Mouse (Mus musculus) liver, embryonic 12.5 days (tissue): Measurements from ENCODE around the gene Asna1. TPM values are rescaled to one million over a fixed set of nuclear protein-coding genes. Genes with fewer than 3 reads are reported as not detected.

ENCODE experiments used
- ATAC-seq: fragments of 200-750 bp; cut with Nextera tagmentation; 2 replicates; pipeline ENCODE4 v1.8.0; 2017; ENCODE audit warnings: moderate number of reproducible peaks, mild to moderate bottlenecking, moderate library complexity
- H3K27ac ChIP-seq: fragments of 300-500 bp; sonication (generic); 2 replicates; pipeline ENCODE4 v1.5.1; 2016; ENCODE audit warnings: mild to moderate bottlenecking
- H3K27me3 ChIP-seq: fragments of 300-500 bp; sonication (generic); replicated peaks from 2 replicates; pipeline ENCODE4 v1.6.1; 2016; ENCODE audit warnings: mild to moderate bottlenecking, moderate library complexity
- H3K36me3 ChIP-seq: fragments of 300-500 bp; sonication (generic); 2 replicates; pipeline ENCODE4 v1.6.1; 2016; ENCODE audit warnings: mild to moderate bottlenecking, moderate library complexity
- H3K4me1 ChIP-seq: fragments of 300-500 bp; sonication (generic); 2 replicates; pipeline ENCODE4 v1.6.1; 2016
- H3K4me2 ChIP-seq: fragments of 300-500 bp; sonication (generic); 2 replicates; pipeline ENCODE4 v1.6.1; 2016; ENCODE audit warnings: mild to moderate bottlenecking, moderate library complexity
- H3K4me3 ChIP-seq: fragments of 300-500 bp; sonication (generic); 2 replicates; pipeline ENCODE4 v1.5.1; 2016; ENCODE audit warnings: mild to moderate bottlenecking, moderate library complexity
- H3K9ac ChIP-seq: fragments of 300-500 bp; sonication (generic); 2 replicates; pipeline ENCODE4 v1.6.1; 2016; ENCODE audit warnings: mild to moderate bottlenecking, moderate library complexity
- H3K9me3 ChIP-seq: fragments of 300-500 bp; sonication (generic); replicated peaks from 2 replicates; pipeline ENCODE4 v1.6.1; 2016; ENCODE audit warnings: mild to moderate bottlenecking, moderate library complexity
- WGBS: fragments of 180-500 bp; shearing (Covaris S2); methylation state at CpG from one replicate; pipeline ENCODE4 v1.1.7; 2016; ENCODE audit not compliant: insufficient replicate concordance; 5-methylcytosine and 5-hydroxymethylcytosine counted together
- polyA plus RNA-seq: library from polyadenylated mRNA; unstranded; fragments of >200 nt; fragmentation: Nextera tagmentation; extraction: Ambion mirVana; gene quantifications from 2 replicates; pipeline ENCODE4 v1.2.1, GENCODE M21; 2016

Gene Asna1
- polyA plus RNA-seq, 1 experiment from 2014 or later: 87.3 TPM

GRCm38 (mm10) chr8:85011242-85011641 lies 13.8 kb downstream of the Asna1 start:
- no peaks in the 10 kb centered on the region for H3K9me3 ChIP-seq
- ATAC-seq: no peak
- peaks cover 83% of the 10 kb centered on the region for H3K27me3 ChIP-seq
- H3K27ac ChIP-seq: no peak overlapping the region
- H3K4me3 ChIP-seq: no peak overlapping the region
- H3K36me3 ChIP-seq: no peaks in the 10 kb centered on the region
- peaks cover 19% of the 10 kb centered on the region for H3K4me1 ChIP-seq
- 12% methylated on average over 28 of the region's 28 CpGs for WGBS
- no peak overlapping the region; the same call in 1 of the 2 replicates for H3K9ac ChIP-seq
- H3K4me2 ChIP-seq: no peak overlapping the region

GRCm38 (mm10) chr8:85007686-85008085 lies 17.4 kb downstream of the Asna1 start:
- peaks cover 12% of the 10 kb centered on the region for H3K4me1 ChIP-seq
- H3K9ac ChIP-seq: no peak overlapping the region
- 17% methylated on average over 25 of the region's 25 CpGs for WGBS
- H3K36me3 ChIP-seq: 0 out of 2 replicates have a peak, but pooled peaks cover 2% of the 10 kb centered on the region
- H3K27me3 ChIP-seq: peaks cover 68% of the 10 kb centered on the region
- no peak overlapping the region for H3K4me3 ChIP-seq
- H3K27ac ChIP-seq: no peak overlapping the region
- no peaks in the 10 kb centered on the region for H3K9me3 ChIP-seq
- peak overlapping the region; percentile 10; the same call in 1 of the 2 replicates for H3K4me2 ChIP-seq
- no peak; the same call in 1 of the 2 replicates for ATAC-seq

DNA sequence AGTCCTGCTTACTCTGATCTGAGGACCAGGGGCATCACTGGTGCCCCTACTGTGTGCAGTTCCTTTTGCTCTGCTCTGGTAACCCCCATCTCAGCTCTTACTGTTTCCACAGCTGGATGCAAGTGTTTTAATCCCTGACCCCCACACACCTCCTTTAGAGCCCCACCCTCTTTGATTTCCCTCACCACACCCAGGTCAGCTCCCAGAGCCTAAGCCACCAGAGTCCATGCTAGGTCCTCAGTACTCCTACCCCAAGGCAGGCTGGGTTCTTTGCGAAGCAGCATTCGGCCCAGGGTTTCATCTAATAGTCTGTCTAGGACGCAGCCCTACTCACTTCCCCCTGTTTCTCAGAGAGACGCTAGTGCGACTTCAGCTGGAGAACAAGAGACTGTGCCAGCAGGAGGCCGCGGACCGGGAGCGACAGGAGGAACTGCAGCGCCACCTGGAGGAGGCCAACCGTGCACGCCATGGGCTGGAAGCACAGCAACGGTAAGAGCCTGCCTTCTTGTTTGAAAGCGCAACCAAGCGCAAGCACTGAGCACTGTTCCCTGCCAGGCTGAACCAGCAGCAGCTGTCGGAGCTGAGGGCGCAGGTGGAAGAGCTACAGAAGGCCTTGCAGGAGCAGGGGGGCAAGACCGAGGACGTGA lies 27.3 kb downstream of the Asna1 start:
- no peak overlapping the region for H3K9ac ChIP-seq
- H3K27ac ChIP-seq: no peak overlapping the region
- peaks cover 26% of the 10 kb centered on the region for H3K4me1 ChIP-seq
- WGBS: 8% methylated on average over 19 of the region's 19 CpGs
- H3K4me3 ChIP-seq: no peak overlapping the region
- H3K36me3 ChIP-seq: peaks cover 15% of the 10 kb centered on the region
- H3K4me2 ChIP-seq: peak overlapping the region; percentile 39
- peak; percentile 76 for ATAC-seq
- H3K27me3 ChIP-seq: peaks cover 17% of the 10 kb centered on the region
- no peaks in the 10 kb centered on the region for H3K9me3 ChIP-seq

DNA sequence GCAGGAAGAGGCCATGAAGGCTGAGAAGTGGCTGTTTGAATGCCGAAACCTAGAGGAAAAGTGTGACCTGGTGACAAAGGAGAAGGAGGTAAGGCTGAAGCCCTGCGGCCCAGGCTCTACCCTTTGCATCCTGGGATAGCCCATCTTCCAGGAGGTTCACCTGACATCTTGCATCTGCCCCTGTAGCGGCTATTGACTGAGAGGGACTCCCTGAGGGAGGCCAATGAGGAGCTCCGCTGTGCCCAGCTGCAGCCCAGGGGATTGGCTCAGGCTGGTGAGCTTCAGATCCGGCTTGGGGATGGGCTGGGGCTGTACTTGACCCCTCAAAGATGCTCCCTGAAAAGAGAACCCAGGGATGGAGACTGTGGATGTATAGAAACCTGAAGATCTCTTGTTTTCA lies 28.1 kb downstream of the Asna1 start:
- Histone ChIP-seq H3K9ac (no peak overlapping the region), H3K36me3 (peaks cover 13% of the 10 kb centered on the region), H3K27me3 (peaks cover 17% of the 10 kb centered on the region), H3K4me2 (no peak overlapping the region), H3K4me1 (peaks cover 21% of the 10 kb centered on the region), H3K9me3 (no peaks in the 10 kb centered on the region), H3K4me3 (no peak overlapping the region), H3K27ac (no peak overlapping the region)
- no peak for ATAC-seq
- 83% methylated on average over 5 of the region's 5 CpGs for WGBS

- H3K9ac ChIP-seq: no peak overlapping the region
- H3K36me3 ChIP-seq: peaks cover 13% of the 10 kb centered on the region
- H3K27me3 ChIP-seq: peaks cover 17% of the 10 kb centered on the region
- H3K4me3 ChIP-seq: no peak overlapping the region
- H3K27ac ChIP-seq: no peak overlapping the region
- ATAC-seq: no peak
- H3K9me3 ChIP-seq: no peaks in the 10 kb centered on the region
- 47% methylated on average over 25 of the region's 25 CpGs for WGBS
- peaks cover 31% of the 10 kb centered on the region for H3K4me1 ChIP-seq
- no peak overlapping the region for H3K4me2 ChIP-seq
These were observed 29.4 kb downstream of the Asna1 start for GRCm38 (mm10) chr8:84995680-84996079.

DNA sequence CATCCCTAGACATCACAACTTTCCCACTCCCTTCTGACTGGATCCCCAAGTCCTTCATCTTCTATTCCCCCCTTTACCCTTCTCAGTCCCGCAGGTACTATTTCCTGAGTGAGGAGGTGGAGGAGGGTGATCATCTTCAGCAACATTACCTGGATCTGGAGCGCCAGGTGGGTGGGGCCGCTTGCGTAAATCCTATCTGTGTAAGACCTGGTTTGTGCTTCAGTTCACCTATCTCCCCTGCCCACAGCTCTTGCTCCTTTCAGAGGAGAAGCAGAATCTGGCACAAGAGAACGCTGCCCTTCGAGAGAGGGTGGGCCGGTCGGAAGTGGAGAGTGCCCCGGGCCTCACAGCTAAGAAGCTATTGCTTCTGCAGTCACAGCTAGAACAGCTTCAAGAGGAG lies 30.7 kb downstream of the Asna1 start:
- no peak for ATAC-seq
- H3K4me2 ChIP-seq: no peak overlapping the region
- H3K36me3 ChIP-seq: peaks cover 13% of the 10 kb centered on the region
- H3K4me3 ChIP-seq: no peak overlapping the region
- WGBS: 88% methylated on average over 9 of the region's 9 CpGs
- peaks cover 35% of the 10 kb centered on the region for H3K4me1 ChIP-seq
- no peak overlapping the region for H3K27ac ChIP-seq
- H3K9ac ChIP-seq: no peak overlapping the region
- peaks cover 17% of the 10 kb centered on the region for H3K27me3 ChIP-seq
- no peaks in the 10 kb centered on the region for H3K9me3 ChIP-seq

DNA sequence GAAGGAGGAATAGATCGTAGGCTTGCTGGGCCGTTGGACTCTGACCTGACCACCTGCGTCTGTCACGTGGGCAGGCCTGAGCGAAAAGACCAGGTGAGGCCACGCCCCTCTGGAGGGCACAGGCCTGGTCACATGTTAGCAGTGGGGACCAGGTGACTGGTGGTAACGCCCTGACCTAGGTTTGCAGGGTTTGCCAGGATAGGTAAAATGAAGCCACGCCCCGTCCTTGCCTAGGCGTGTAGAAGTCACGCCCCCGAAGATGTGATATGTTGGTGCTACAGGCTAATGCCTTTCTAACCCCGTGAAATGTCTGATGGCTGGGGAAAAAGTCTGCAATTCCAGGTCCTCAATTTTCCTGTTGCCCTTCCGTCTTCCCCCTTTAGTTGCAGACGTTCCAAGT lies 34.2 kb downstream of the Asna1 start:
- Histone ChIP-seq H3K4me2 (peak overlapping the region; percentile 93), H3K27me3 (peaks cover 13% of the 10 kb centered on the region), H3K27ac (peak overlapping the region; percentile 81), H3K9ac (peak overlapping the region; percentile 77), H3K4me1 (peaks cover 54% of the 10 kb centered on the region), H3K4me3 (peak overlapping the region; percentile 68), H3K9me3 (no peaks in the 10 kb centered on the region), H3K36me3 (peaks cover 6% of the 10 kb centered on the region; the same call in 1 of the 2 replicates)
- peak; percentile 59 for ATAC-seq
- 5% methylated on average over 15 of the region's 15 CpGs for WGBS

- Histone ChIP-seq H3K27me3 (peaks cover 8% of the 10 kb centered on the region; the same call in 1 of the 2 replicates), H3K4me2 (peak within 1 kb of the TSS; percentile 93), H3K4me1 (peaks cover 54% of the 10 kb centered on the region), H3K27ac (peak within 1 kb of the TSS; percentile 88), H3K9ac (peak within 1 kb of the TSS; percentile 77), H3K4me3 (peak within 1 kb of the TSS; percentile 68), H3K9me3 (no peaks in the 10 kb centered on the region), H3K36me3 (peaks cover 1% of the 10 kb centered on the region; the same call in 1 of the 2 replicates)
- WGBS: under 1% methylated on average over 28 of the region's 28 CpGs
- ATAC-seq: peak; percentile 83
These were observed 34.7 kb downstream of the Asna1 start, which contains the start of gene Hook2 for GRCm38 (mm10) chr8:84990349-84990748. Gene Hook2 (plus strand): TSS chr8:84990603.

GRCm38 (mm10) chr8:84989810-84990209 lies 35.3 kb downstream of the Asna1 start:
- Histone ChIP-seq H3K27ac (peak overlapping the region; percentile 88), H3K4me3 (peak overlapping the region; percentile 68), H3K27me3 (peaks cover 2% of the 10 kb centered on the region; the same call in 1 of the 2 replicates), H3K4me2 (peak overlapping the region; percentile 93), H3K9ac (peak overlapping the region; percentile 77), H3K4me1 (peaks cover 59% of the 10 kb centered on the region), H3K36me3 (no peaks in the 10 kb centered on the region), H3K9me3 (no peaks in the 10 kb centered on the region)
- ATAC-seq: peak; percentile 65
- 0% methylated on average over 15 of the region's 15 CpGs for WGBS

DNA sequence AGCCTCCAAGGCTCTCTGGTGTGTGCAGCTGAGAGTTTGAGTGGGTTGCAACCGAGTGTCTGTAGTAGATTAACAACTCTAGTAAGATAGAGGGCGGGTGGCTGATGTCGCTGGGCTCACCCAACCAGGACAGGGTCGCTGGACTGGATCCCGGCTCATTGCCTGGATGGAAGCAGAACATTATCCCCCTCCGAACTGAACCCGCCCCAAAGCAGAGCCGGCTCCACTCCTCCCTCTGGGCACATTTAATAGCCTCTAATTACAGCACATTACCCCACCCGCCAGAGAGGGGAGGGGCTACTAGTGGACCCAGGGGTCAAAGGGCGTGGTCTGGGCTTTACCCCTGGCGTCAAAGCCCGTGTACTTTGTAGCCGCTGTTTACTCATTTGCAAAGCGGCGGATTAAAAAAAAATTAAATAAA lies 35.8 kb downstream of the Asna1 start:
- H3K27ac ChIP-seq: peak overlapping the region; percentile 88
- H3K9ac ChIP-seq: peak overlapping the region; percentile 77
- WGBS: 7% methylated on average over 15 of the region's 15 CpGs
- no peaks in the 10 kb centered on the region for H3K36me3 ChIP-seq
- peak overlapping the region; percentile 68 for H3K4me3 ChIP-seq
- peaks cover 64% of the 10 kb centered on the region for H3K4me1 ChIP-seq
- H3K9me3 ChIP-seq: no peaks in the 10 kb centered on the region
- no peaks in the 10 kb centered on the region for H3K27me3 ChIP-seq
- H3K4me2 ChIP-seq: peak overlapping the region; percentile 93
- 0 out of 2 replicates have a peak, but pooled peaks have one; percentile 10 for ATAC-seq

GRCm38 (mm10) chr8:84987903-84988302 lies 37.2 kb downstream of the Asna1 start:
- no peak overlapping the region for H3K4me2 ChIP-seq
- no peaks in the 10 kb centered on the region for H3K36me3 ChIP-seq
- no peaks in the 10 kb centered on the region for H3K27me3 ChIP-seq
- no peak overlapping the region for H3K4me3 ChIP-seq
- no peak overlapping the region for H3K9ac ChIP-seq
- peaks cover 76% of the 10 kb centered on the region for H3K4me1 ChIP-seq
- no peaks in the 10 kb centered on the region for H3K9me3 ChIP-seq
- no peak overlapping the region for H3K27ac ChIP-seq
- no peak for ATAC-seq
- 65% methylated on average over 2 of the region's 2 CpGs for WGBS

DNA sequence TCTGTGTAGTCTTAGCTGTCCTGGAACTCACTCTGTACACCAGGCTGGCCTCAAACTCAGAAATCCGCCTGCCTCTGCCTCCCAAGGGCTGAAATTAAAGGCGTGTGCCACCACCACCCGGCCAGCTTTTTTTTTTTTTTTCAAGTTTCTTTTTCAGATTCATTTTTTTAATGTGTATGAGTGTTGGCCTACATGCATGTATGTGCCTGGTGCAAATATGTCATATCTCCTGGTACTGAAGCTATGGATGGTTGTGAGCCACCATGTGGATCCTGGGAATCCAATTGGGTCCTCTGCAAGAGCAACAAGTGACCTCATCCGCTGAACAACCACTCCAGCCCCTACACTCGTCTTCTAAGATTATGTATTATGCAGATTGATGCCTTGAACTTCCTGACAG lies 37.7 kb downstream of the Asna1 start:
- 66% methylated on average over 5 of the region's 5 CpGs for WGBS
- Histone ChIP-seq H3K9ac (no peak overlapping the region), H3K4me2 (no peak overlapping the region), H3K27ac (no peak overlapping the region), H3K27me3 (no peaks in the 10 kb centered on the region), H3K36me3 (no peaks in the 10 kb centered on the region), H3K4me3 (no peak overlapping the region), H3K9me3 (no peaks in the 10 kb centered on the region), H3K4me1 (peaks cover 81% of the 10 kb centered on the region)
- ATAC-seq: no peak
